Mouse (Mus musculus): ENCODE data around the gene Defb28.

Defb28 gene

DNA sequence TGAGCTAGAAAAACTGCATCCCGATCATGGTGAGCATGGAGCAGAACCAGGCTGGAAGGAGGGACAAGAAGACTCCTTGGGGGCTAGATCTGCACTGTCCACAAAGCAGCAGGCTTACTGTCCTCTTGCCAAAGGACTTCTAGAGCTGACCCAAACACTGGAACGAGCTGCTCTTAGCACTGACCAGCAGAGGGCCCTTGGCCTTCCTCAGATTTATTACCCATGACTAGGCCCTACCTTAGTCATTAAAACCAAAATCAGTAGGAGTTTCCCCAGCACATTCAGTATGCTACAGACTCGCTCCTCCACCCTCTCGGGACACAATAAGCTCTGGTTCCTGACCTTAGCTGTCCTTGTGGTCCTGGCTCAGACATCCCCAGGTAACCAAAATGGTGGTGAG lies at the start of gene Defb28:
Gene Defb28 (plus strand): TSS at position 275 of the 400 bp plus-strand sequence.
- DNase-seq (ENCODE audit: low read depth, low spot score), result no peak

DNA sequence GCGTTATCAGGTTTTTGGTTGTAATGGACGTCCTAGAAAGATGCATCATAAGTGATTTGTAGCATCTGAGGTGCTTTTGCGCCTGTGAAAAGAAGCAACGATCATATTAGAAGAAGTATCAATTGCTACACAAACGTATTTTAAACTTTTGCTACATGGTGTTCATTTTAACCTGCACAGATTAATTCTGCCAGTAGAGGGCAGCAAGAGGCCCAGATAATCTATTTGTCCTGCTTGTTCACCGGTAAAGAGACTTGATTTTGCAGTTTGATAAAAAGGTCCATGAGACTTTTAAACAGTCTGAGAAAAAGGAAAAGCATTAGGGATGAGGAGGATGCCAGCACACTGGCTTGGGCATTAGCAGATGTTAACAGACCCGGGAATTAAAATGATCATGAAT lies 47.1 kb upstream of the Defb28 start:
- no peak for DNase-seq (ENCODE audit: low read depth, low spot score)

GRCm38 (mm10) chr2:152472434-152472833 lies 45.6 kb upstream of the Defb28 start:
- no peak for DNase-seq (ENCODE audit: low read depth, low spot score)

GRCm38 (mm10) chr2:152476763-152477162 lies 41.3 kb upstream of the Defb28 start, which contains the start of gene Defb20:
Gene Defb20, plus strand, starts transcription at chr2:152477063.
- DNase-seq (ENCODE audit: low read depth, low spot score), result no peak

DNA sequence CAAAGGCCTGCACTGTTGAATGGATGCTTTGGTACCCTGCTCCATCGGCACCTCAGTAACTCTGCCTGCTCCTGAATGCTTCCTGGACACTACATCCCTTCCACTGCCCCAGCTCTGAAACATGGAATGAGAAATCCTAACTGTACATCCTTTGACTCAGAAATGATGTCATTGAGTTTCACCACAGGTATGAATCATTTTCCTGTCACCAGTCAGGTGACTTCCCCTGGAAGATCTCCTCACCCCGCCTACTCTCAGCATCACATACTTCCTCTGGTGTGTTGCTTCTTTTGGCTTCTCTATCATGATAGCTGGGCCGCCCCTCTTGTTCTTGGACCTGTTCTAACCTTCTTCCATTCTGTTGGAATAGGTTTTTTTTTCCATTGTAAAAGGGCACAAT lies 37.2 kb upstream of the Defb28 start:
- DNase-seq (ENCODE audit: low read depth, low spot score), result no peak

GRCm38 (mm10) chr2:152481726-152482125 lies 36.3 kb upstream of the Defb28 start:
- no peak for DNase-seq (ENCODE audit: low read depth, low spot score)

DNA sequence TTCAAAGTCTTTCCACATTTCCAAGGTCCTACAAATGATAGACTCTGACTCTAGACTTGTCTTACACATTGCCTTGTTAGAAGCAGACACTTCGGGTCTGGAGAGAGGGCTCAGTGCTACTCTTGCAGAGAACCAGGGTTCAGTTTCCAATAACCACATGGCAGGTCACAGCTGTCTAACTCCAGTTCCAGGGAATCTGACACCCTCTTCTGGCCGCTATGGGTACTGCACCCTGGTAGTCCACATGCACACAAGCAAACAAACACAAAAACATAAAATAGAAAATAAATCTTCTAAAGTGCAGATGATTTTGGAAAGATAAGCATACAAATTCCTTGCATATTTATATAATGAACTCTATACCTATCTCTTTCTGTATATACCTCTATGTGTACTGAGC lies 31.0 kb upstream of the Defb28 start:
- DNase-seq (ENCODE audit: low read depth, low spot score), result no peak

GRCm38 (mm10) chr2:152490038-152490437 lies 28.0 kb upstream of the Defb28 start, which contains the start of gene Defb22:
Gene Defb22, minus strand, starts transcription at chr2:152490138.
- DNase-seq (ENCODE audit: low read depth, low spot score), result no peak

GRCm38 (mm10) chr2:152493151-152493550 lies 24.9 kb upstream of the Defb28 start:
- no peak for DNase-seq (ENCODE audit: low read depth, low spot score)

DNA sequence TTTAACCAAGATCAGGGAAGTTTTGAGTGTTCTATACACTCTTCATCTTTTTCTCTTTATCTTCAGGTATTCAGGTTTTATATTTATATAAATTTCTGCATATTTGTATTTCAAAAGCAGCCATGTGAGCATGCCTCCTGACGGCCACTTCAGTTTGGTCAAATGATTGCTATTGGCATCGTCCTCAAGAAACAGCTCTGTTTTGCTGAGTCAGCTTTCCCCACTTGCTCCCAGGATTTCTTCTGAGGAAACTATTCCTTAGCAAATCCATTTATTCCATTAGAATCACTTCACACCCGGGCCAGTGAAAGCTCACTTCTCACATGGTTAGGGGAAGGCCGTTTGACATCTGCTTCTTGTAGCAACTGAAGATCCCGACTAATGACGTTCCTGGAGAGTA lies 20.0 kb upstream of the Defb28 start:
- DNase-seq (ENCODE audit: low read depth, low spot score), result no peak

DNA sequence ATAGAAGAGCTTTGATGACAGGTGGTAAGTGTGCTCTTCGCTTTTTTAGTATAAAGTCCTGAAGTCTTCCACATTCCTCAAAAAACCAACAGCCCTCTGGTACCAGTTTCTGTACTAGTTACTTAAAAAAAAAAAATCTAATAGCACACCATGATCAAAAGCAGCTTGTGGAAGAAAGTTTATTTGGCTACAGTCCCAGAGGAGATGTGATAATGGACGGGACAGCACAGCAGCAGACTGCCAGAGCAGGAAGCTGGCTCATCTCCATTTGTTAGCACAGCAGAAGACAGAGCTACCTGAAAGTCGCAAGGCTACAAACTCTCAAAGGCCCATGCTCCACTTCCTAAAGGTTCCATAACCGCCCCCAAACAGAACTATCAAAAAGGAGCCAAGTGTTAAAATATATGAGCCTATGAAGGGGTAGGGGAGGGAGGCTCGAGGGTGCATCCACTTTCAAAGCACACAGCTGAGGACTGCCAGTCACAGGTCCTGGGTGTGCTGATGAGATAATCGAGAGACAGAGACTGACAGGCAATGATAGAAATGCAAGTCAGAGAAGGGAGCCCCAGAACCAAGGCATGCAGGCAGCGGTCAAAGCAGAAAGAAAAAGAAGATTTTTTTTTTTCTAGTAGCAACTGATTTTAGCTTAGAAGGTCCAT lies 17.7 kb upstream of the Defb28 start:
- no peak for DNase-seq (ENCODE audit: low read depth, low spot score)

GRCm38 (mm10) chr2:152500863-152501229 lies 17.2 kb upstream of the Defb28 start:
- DNase-seq (ENCODE audit: low read depth, low spot score), result no peak

DNA sequence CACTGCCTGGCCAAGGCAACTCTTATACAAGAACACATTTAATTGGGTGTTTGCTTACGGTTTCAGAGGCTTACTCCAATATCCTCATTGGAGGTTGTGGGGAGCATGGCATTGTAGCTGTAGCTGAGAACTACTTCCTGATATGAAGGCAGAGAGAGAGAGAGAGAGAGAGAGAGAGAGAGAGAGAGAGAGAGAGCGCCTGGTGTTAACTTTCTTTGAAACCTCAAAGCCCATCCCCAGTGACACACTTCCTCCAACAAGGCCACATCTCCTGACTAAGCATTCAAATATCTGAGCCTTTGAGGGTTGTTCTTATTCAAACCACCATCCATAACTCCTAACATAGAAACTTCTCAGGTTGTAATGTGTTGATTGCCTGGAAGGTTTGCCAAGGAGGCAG lies 14.1 kb upstream of the Defb28 start:
- no peak for DNase-seq (ENCODE audit: low read depth, low spot score)

DNA sequence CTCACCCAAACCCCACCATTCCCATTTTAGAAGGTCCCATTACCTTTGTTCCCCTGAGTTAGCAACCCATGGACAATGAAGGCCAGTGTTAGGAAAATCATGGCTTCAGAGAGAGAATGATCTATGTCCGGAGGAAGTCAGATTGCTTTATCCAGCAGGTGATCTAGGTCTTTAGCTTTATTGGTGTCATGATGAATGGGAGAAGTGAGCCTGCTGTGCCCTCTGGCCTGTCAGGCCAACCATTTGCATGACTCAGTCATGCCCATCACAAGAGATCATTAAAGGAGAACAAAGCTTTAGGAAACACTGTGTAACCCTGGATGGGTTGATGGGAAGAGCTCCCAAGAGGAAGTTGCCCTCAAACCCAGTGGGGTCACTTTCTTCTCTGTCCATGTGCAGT lies 6.5 kb upstream of the Defb28 start, which contains the start of gene Defb26:
Gene Defb26 (minus strand): TSS at position 101 of the 400 bp plus-strand sequence.
- DNase-seq (ENCODE audit: low read depth, low spot score), result no peak

DNA sequence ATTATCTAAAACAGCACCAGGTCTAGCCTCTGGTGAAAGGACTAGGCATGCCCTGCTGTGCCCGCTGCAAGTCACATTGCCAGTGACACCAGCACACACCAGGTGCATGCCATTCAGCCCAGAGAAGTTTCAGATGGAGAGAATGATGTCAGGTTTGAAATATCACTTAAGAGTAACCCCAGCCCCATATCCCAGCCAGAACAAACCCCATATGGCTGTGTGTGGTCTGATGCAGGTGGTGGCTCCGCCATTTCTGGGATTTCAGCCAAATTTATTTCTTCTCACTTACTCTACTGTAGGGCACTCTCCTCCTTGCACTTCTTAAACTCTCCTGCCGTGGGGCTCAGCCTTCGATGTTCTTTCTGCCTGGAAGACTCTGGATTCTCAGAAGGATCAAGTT lies 2.0 kb upstream of the Defb28 start:
- DNase-seq (ENCODE audit: low read depth, low spot score), result no peak

GRCm38 (mm10) chr2:152539944-152540710 lies 22.1 kb downstream of the Defb28 start, which contains the start of gene Defb29:
Gene Defb29, minus strand, starts transcription at chr2:152540098.
- DNase-seq (ENCODE audit: low read depth, low spot score), result peak; percentile 29

GRCm38 (mm10) chr2:152541979-152542378 lies 23.9 kb downstream of the Defb28 start:
- no peak for DNase-seq (ENCODE audit: low read depth, low spot score)

DNA sequence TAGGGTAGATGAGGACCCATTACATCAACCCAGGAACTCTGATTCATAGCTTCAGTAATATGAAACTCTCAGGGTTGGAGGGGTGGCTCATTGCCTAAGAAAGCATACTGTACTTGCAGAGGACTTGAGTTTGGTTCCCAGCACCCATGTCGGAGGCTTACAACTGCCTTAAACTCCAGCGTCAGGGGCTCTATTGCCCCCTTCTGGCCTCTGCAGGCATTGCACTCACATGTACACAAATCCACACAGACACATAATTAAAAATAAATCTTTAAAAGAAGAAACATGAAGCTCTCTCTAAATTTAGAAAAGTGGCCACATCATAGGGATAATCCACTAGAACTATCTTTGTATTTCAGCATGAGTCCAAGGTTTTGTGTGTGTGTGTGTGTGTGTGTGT lies 24.8 kb downstream of the Defb28 start:
- DNase-seq (ENCODE audit: low read depth, low spot score), result no peak

GRCm38 (mm10) chr2:152543478-152543877 lies 25.4 kb downstream of the Defb28 start:
- no peak for DNase-seq (ENCODE audit: low read depth, low spot score)

GRCm38 (mm10) chr2:152544691-152545090 lies 26.6 kb downstream of the Defb28 start:
- peak; percentile 36 for DNase-seq (ENCODE audit: low read depth, low spot score)

DNA sequence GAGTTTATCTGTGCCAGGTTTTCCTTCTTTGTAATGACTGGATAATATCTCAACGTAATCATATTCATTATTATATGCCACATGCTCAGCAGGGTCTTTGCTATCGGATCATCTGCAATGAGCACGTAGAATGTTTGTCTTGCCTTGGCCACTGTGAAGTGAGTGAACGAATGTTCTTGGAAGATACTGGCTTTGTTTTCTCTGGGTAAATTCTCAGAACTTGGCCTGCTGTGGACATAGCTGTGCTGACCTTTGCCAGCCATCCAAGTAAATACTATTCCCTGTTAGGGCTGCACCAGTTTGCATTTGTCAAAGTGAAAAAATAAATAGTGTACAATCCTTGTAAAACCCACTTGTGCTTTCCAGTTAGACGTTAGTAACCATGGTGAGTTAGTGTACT lies 30.1 kb downstream of the Defb28 start:
- no peak for DNase-seq (ENCODE audit: low read depth, low spot score)

GRCm38 (mm10) chr2:152553774-152554423 lies 35.8 kb downstream of the Defb28 start:
- no peak for DNase-seq (ENCODE audit: low read depth, low spot score)

Data from WW6 (cell line).